Mouse (Mus musculus): ENCODE measurements around the gene Arl5c.

The Arl5c gene

DNA sequence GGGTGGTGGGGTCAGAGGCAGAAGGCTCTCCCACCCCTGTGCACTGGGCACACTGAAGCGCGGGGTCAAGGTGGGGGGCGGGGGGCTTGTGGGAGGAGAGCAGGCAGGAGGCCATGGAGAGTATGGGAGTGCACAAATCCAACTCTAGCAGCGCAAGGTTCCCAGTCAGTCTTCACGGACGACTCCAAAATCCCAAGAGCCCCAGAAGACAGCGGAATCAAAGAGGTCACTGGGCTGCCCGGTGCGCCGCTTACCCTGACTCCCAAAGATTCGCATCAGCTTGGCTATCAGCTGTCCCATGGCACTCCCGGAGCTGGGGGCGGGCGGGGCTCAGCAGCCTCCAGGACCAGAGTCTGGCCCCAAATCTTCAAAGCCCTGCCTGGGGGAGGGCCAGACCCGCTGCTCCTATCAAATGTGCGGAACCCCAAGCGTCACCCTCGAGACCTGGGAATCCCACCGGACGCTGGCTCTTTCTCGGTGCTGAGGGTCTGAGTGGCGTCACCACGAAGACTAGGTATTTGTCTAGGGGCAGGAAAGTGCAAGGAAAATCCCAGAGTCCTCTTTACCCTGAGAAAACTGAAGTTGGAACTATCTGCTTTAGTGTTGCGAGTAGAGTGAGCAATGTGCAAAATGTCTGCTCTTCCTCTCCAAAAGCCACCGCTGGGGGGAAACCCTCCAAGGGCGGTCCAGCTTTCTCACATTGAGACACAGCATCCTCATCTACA lies at the start of gene Arl5c:
Gene Arl5c, minus strand, starts transcription at position 618 of the 725 bp plus-strand sequence.
- peak; percentile 48 for DNase-seq (ENCODE audit: low spot score)

GRCm38 (mm10) chr11:98045596-98045995 lies 49.6 kb upstream of the Arl5c start:
- no peak for DNase-seq (ENCODE audit: low spot score)

DNA sequence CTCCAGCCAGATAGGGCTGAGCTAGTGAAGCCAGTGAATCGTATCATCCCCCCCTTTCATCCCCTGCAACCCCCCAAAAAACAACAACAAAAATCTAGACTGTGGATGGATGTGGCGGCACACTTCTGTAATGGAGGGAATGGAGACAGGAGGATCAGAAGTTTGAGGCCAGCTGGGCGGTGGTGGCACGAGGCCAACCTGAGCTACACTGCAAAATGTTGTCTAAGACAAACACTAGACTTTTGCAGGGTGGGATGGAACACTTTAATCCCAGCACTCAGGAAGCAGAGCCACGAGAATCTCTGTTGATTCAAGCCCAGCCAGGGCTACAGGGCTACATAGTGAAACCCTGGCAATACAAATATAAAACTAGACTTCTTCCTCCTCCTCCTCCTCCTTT lies 48.1 kb upstream of the Arl5c start:
- no peak for DNase-seq (ENCODE audit: low spot score)

GRCm38 (mm10) chr11:98042741-98043140 lies 46.8 kb upstream of the Arl5c start:
- DNase-seq (ENCODE audit: low spot score) = no peak

DNA sequence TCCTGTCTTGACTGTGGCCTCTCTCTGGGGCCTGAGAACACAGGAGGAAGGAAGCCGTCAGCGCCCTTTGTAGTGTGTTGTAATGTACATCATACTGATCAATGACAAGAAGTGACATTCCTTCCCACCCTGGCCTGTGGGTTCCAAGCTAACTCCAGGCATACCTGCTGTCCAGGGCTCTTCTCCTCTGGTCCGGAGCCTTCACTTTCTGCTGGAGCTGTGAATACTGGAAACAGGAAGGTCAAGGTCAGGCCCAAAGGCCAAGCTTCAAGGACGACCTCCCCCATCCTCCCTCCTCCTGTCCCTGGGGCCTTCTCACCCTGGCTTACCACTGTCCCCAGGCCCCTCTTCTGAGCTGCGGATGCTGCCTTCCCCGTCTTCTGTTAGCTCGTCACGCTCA lies 45.0 kb upstream of the Arl5c start:
- no peak for DNase-seq (ENCODE audit: low spot score)

DNA sequence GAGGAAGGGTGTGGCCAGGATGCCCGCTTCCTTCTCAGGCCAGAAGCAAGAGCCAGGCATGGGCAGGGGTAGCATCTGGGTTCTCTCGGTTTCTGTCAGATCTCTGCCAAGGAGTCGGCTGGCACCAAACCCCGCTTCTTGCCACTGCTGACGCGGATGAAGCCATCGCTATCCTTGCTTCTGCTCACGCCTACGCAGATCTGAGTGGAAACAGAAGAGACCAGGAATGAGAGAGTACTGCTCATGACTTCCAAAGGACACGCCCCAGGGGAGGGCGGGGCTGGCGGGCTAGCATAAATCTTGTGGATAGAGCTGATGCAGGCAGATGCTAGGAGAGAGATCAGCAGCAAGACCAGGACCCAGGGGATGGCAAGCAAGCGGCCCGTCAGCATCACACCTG lies 41.9 kb upstream of the Arl5c start:
- DNase-seq (ENCODE audit: low spot score) = no peak

GRCm38 (mm10) chr11:98035977-98036377 lies 40.0 kb upstream of the Arl5c start:
- no peak for DNase-seq (ENCODE audit: low spot score)

DNA sequence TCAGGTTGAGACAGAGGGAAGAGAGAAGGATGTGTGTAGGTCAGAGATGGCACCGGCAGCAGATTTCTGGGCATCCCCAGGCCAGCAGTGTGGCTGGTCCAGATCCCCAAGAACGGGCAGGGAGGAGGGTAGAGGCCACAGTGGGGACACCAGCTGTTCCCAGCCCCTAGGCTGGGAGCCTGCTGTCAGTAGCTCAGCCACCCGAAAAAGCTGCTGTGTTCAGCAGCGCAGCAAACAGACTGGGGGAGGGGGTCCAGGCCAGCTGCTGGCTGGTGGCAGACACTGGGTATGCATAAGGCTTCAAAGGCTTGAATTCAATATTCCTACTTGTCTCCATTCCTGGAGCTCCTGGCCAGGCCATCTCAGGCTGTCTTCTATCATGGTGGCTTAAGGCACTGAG lies 38.9 kb upstream of the Arl5c start:
- DNase-seq (ENCODE audit: low spot score) = no peak

DNA sequence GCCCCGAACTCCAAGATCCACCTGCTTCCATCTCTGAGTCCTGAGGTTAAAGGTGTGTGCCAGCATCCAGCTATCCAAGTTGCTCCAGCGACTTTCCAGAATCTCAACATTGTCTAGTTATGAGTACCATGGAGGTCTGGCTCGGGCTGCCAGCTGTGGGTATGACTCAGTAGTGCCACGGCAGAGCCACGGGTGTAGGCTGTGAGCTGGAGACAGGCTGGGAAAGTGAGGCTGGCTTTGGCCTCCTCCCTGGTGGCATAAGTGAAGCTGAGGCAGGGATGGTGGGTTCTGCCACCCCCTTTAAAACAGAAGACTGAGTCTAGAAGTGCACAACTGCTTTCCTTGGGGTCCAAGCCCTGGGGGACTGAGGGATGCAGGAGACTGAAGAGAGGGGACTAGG lies 38.1 kb upstream of the Arl5c start:
- no peak for DNase-seq (ENCODE audit: low spot score)

GRCm38 (mm10) chr11:98031443-98031770 lies 35.4 kb upstream of the Arl5c start:
- DNase-seq (ENCODE audit: low spot score) = peak; percentile 48

GRCm38 (mm10) chr11:98030701-98031442 lies 34.9 kb upstream of the Arl5c start:
- DNase-seq (ENCODE audit: low spot score) = no peak

- DNase-seq (ENCODE audit: low spot score) = no peak
These were observed 31.8 kb upstream of the Arl5c start for GRCm38 (mm10) chr11:98027785-98028184.

- no peak for DNase-seq (ENCODE audit: low spot score)
These were observed 31.3 kb upstream of the Arl5c start for GRCm38 (mm10) chr11:98027297-98027688.

DNA sequence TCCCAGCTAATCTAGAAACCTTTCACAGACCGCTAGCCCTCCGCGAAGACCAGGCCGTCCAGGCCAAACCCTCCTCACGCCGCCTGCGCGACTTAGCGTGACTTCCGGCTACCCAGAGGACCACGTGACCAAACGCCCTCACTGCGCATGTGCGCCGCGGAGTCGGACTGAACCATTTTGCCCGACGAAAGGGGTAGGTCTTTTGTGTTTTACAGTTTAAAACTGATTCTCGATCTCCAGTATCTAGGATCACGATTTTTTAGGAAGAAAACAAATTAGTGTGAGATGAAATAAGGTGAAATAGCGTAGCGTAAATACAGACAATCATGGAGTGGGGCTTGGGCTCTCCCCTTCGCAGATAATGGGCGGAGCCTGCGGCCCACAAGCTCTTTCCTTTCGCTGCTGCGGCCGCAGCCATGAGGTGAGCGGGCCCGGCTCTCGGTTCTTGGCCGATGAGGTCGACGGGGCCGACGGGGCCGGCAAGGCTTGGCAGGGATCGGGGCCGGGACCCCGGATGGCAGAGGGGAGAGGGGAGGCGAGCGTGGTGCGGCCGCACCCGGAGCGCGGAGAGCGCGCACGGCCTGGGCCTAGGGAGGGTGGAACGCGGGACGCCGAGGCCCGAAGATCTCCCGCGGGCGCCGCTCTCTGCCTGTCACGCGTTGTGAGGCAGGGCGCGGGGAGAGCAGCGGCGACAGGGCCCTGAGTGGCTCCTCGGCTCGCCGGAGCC lies 30.8 kb upstream of the Arl5c start, which contains the start of gene Rpl19:
Gene Rpl19, plus strand, starts transcription at position 141 of the 727 bp plus-strand sequence.
- peak; percentile 87 for DNase-seq (ENCODE audit: low spot score)

- DNase-seq (ENCODE audit: low spot score) = no peak
These were observed 30.2 kb upstream of the Arl5c start for GRCm38 (mm10) chr11:98026248-98026569.

DNA sequence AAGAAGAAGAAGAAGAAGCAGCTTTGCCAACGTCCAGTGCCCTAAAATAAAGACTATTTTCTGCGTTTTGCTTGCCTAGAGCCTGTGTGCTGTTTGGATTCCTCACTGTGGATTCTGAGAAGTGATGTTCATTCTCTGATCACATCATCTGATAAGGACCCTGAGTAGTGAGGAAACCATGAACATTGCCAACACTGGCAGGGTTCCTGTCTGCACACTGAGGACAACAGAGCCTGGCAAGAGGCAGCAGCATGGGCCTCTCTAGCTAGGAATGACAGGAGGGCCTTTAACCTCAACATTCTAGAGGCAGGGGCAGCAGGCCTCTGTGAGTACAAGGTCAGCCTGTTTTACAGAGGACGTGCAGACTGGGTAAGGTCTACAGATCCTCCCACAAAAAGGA lies 28.5 kb upstream of the Arl5c start:
- DNase-seq (ENCODE audit: low spot score) = no peak

DNA sequence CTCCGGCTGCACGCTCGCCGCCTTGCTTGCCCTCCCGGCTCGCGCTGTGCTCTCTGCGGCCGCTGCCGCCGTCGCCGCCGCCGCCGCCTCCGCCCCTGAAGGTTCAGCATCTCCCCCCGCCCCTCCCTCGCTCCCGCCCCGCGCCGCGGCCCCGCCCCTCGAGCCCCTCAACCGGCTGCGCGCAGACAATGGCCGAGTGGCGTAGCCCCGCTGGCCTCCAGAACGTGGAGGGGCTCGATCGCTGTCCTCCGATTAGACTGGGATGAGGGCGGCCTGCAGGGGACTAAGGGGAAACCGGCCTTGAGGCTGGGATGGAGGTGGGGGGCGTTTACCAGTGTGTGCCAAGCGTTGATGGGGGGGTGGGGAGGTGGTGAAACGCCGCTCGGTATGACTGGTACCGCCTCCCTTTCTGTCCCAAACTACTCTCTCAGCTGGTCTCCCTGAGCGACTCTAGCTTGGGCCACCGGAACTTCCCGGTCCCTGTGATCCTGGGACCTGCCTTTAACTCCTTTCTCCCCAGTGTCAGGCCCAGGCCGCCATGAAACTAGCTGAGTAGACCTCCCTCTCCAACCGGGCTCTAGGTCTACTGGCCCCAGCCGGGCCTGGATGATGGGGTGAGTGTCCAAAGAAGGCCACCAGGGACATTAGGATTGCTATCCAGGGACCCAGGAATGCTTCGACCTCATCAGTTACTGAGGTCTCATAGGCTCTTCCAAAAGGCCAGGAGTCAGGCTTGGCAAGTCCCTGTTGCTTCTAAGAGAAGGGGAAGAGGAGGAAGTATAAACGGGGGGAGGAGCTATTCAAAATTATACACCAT lies 26.8 kb upstream of the Arl5c start, which contains the start of gene Cacnb1:
Gene Cacnb1, minus strand, starts transcription at position 480 of the 817 bp plus-strand sequence.
- no peak for DNase-seq (ENCODE audit: low spot score)

DNA sequence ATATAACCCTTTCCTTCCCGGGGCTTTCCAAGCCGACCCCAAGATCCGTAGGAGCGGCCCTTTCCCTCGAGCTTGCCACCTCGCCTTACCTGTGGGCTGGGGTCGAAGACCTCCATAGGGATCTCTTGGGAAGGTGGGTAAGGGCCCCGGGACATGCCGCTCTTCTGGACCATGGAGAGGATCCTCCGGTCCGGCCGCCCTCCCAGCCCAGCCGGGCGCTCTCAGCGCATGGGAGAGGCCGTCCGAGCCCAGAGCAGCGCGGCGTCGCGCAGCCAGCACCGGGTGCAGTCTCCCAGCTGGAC lies 26.2 kb upstream of the Arl5c start:
- no peak for DNase-seq (ENCODE audit: low spot score)

DNA sequence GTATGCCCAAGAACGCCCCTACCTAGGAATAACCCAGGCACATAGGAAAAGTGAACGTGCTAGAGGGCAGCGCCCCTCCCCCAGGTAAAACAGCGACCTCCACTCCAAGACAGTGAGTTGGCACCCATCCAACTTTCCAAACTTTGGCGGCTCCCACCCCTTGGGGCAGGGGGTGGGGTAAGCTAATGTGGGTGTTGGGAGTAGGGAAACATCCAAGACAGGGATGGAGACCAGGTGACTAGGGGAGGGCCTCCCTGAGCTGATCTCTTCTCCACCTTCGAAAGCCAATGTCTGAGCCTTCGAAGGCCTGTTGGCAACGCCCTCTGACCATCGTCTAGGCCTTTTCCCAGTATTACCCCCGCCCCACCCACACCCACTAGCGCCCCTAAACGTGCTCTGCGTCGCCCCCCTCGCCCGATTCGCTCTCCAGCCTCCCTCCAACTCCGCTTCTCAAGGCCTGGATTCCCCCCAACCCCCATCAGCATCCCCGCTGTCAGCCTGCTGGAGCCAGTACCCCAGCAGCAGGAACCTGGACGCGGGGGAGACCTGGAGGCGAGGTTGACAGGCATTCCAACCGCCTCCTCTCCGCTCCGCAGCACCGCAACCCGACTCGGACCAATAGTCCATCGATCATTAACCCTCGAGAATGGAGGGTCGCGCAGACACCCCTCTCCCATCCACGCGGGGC lies 25.7 kb upstream of the Arl5c start:
- no peak for DNase-seq (ENCODE audit: low spot score)

- no peak for DNase-seq (ENCODE audit: low spot score)
These were observed 25.1 kb upstream of the Arl5c start for GRCm38 (mm10) chr11:98021118-98021517.

GRCm38 (mm10) chr11:98020710-98021109 lies 24.7 kb upstream of the Arl5c start:
- DNase-seq (ENCODE audit: low spot score) = no peak
